Mouse (Mus musculus): ENCODE data around the gene Pik3c2g.
"Not testable (repeated sequence)": the region's sequence is repeated elsewhere in the genome, so short reads cannot be mapped to it uniquely, and the experiment has no call there.

The Pik3c2g gene

GRCm38 (mm10) chr6:139908997-139909669, 322.1 kb downstream of the Pik3c2g start:
- no peak for DNase-seq (ENCODE audit: low spot score)

DNA sequence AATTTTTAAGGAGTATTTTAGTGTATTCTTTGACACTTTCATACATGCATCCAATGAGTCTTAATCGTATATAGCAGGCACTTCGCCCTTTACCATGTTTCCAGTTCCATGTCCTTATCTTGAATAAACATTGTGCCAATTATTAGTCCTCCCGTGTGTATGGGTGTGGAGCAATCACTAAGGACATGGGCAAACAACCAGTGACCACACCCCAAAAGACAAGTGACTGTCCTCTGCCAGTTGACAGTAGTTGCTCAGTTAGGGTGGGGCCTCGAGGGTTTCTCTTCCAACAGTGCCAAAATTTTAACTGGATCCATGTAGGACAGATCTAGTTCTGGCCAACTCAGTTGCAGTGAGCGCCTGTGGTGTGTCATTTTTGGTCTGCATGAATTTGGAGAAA, 341.7 kb downstream of the Pik3c2g start:
- DNase-seq (ENCODE audit: low spot score) = no peak

DNA sequence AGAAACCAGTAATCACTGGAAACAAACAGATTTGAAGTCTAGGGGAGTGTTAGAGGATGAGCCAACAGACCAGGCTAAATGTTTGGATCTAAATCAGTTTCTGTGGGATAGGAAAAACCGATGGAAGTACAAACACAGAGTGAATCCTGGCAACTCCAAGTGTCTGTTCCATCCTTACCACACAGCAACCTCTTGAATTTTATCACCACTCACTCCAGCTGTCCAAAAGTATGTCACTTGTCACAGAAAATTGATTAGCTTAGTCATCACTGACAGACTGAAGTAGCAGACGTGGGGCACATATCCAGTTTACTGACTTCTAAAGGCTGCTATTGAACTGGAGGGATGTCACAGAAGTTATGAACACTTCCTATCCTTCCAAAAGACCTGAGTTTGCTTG, 347.8 kb downstream of the Pik3c2g start:
- DNase-seq (ENCODE audit: low spot score) = no peak

- not testable (repeated sequence) for DNase-seq (ENCODE audit: low spot score)
Measured at GRCm38 (mm10) chr6:139937581-139937980, 350.6 kb downstream of the Pik3c2g start.

DNA sequence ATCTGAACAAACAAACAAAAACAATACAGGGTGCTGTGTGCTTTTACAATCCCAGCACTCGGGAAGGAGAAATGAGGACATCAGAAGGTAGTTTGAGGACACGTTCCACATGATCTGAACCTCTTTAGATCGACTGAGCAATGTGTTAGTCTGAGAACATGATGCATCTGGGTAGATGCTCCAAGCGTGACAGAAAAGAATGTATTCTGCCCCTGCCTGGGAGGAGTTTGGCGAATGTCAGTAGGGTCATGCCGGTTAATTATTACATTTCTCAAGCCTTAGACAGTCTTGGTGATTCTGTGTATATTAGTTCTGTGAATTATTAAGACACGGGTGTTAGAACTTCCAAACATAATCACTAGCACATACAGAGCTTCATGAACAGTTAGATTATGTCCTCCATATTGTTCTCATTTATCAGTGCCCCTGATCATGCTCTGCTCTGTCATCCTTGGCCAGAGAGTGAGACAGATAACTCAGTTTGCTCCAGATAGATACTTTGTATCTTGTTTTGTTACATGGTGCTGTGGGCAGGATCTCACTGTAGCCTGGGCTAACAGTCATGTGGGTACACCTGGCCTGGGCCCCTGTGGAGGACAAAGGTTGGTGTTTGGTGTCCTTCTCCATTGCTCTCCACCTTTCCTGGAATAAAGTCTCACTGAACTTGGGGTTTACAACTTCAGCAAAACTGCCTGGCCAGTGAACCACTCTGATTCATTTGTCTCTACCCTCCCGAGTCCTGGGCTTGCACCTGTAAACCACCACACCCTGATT, 360.3 kb downstream of the Pik3c2g start:
- no peak for DNase-seq (ENCODE audit: low spot score)

- no peak for DNase-seq (ENCODE audit: low spot score)
Measured at GRCm38 (mm10) chr6:139953596-139953995, 366.6 kb downstream of the Pik3c2g start.

DNA sequence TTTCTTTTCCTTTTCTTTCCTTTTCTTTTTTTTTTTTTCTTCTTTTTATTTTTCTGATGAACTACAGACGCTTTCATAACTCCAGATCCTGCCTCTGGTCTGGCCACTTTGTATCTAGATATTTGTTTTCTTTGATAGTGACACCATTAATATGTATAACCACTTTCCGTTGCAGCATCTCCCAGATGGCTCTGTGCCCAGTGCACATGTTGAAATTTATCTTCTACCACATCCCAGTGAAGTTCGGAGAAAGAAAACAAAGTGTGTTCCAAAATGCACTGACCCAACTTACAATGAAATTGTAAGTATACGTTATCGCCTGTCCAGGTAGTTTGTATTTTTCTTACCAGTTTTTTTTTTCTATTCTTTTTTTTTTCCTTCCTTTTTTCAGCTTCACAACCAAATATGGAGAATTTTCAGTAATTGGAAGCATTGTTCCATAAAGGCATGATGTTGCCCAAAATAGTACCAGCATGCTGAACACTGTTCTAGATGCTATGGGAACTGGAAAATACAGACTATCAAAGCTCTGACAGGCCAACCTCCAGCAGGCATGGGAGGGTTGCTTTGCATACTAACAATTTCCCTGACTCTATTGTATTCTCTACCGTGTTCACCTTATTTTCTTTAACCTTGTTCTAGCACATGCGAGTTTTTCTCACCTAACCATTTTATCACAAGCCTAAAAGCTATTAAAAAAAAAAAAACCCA, 370.7 kb downstream of the Pik3c2g start:
- DNase-seq (ENCODE audit: low spot score) = peak; percentile 9

DNA sequence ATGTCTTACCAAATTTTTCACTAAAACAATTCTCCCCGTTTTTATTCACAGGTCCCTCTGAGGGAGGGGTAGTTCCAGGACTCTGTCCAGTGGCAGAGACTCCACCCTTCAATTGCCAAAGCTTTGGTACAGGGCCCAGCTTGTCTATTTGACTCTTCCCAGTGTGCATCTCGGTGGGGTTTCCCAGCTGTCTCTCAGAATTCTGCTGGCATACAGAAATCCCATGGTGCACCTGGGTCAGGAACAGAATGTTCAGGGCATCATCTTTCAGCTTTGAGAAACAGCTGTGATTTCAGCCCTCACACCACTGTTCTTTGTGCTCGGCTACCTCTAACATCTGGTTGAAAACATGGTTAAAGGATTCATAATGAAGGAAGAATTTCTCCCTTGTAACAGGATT, 376.8 kb downstream of the Pik3c2g start:
- DNase-seq (ENCODE audit: low spot score) = no peak

GRCm38 (mm10) chr6:139964895-139965294, 377.9 kb downstream of the Pik3c2g start:
- DNase-seq (ENCODE audit: low spot score) = no peak

- DNase-seq (ENCODE audit: low spot score) = no peak
Measured at GRCm38 (mm10) chr6:139966684-139967083, 379.7 kb downstream of the Pik3c2g start.

DNA sequence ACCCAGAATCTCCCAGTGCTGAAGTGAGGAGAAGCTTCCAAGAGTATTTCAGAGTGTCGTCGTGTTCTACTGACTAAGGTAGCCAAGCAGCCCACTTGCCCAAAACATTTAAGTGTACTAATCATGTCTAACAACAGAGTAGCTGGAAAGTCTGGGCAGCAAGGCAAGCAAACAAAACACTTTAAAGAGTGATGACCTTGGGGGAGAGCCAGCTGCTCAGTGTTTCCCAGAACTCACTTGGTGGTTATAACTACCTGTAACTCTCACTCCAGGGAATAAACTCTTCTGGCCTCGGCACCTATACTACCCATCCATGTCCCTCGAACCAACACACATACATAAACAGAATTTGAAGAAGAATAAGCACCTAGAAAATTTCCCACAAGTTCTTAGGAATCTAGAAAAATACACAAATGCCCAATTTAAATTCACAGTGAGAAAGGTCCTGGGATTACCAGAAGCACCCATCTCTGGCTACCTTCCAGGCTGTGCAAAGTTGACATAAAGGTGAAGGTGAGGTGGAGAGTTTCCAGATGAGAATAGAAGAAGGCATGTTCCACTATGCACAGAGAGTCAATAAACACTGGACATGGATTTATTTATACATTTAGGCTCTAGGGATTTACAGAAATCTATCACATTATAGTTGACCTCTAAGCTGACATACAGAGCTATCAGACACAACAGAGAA, 384.7 kb downstream of the Pik3c2g start:
- no peak for DNase-seq (ENCODE audit: low spot score)

DNA sequence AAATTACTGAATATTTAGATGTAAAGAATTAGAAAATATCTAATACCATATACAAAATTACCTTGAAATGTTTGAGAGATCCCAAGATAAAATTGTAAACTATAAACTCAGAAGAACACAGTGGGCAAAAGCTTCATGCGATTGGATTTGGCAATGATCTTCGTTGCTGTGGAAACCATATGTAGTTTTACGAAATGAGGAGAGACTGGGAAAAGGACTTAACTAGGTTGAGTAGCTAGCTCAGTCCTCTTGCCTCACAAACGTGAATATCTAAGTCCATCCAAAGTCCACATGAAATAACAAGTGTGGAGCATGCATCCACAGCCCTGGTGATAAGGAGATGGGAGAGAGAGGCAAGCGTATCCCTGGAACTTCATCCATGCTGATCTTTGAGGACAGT, 387.6 kb downstream of the Pik3c2g start:
- DNase-seq (ENCODE audit: low spot score) = no peak

DNA sequence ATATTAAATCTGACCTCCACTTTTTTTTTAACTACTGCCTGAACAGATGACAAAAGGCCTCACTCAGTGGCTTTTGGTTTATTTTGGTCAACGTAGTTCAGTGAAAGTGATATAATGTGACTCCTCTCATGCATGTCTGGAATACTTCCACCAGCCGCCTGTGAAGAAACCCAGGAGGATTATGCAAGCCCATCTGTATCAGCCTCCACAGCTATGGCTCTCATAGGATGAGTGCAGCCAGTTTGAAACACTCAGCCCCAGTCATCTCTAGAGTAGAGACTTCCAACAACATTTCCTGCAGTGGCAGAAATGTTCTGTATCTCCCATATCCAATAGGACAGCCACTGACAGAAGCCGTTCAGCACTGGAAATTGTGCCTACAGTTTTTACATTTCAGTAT, 391.1 kb downstream of the Pik3c2g start:
- DNase-seq (ENCODE audit: low spot score) = no peak

- no peak for DNase-seq (ENCODE audit: low spot score)
Measured at GRCm38 (mm10) chr6:139981061-139981460, 394.0 kb downstream of the Pik3c2g start.

GRCm38 (mm10) chr6:139984069-139984468, 397.0 kb downstream of the Pik3c2g start:
- no peak for DNase-seq (ENCODE audit: low spot score)

GRCm38 (mm10) chr6:139986564-139986963, 399.5 kb downstream of the Pik3c2g start:
- DNase-seq (ENCODE audit: low spot score) = no peak

- no peak for DNase-seq (ENCODE audit: low spot score)
Measured at GRCm38 (mm10) chr6:139989075-139989474, 402.1 kb downstream of the Pik3c2g start.

- DNase-seq (ENCODE audit: low spot score) = no peak
Measured at GRCm38 (mm10) chr6:139989597-139989996, 402.6 kb downstream of the Pik3c2g start.

DNA sequence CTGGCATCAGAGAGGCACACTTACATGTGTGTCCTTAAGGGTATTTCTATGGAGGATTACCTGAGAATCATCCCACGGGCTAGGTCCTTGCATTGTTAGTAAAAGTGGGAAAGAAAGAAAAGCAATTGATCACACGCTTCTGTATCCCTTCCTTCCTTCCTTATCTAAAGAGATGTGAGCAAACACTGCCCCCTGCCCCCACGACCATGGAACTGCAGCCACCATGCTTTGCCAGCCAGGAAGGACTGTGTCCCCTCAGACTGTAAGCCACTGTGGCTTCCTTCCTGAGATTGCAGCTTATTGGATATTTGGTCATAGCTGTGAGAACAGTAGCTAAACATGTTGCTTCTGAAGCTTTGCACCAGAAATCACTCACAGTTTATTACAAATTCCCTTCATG, 418.2 kb downstream of the Pik3c2g start:
- DNase-seq (ENCODE audit: low spot score) = no peak
